In the genomic region with DNA sequence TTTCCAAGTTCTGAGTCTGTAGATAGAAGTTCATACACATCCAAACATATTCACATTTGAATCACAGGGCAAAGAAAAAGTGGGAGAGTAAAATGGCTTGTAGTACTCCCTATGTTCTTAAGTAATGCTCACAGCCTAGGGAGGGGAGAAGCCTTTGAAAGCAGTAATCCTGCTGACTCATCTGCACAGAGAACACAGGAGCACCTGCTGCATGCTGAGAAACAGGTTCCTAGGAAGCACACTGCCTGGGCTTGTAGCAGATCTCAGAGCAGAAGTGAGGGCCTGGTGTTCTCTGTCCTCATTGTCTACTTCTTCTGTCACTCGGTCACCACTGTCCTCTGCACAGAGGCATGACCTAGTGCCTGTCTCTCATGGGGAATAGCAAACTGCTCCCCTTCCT, we compare ENCODE assay signal across 37 mouse cellular contexts. TPM values are rescaled to one million over a fixed set of nuclear protein-coding genes. Genes with fewer than 3 reads are reported as not detected.
"Had no signal": no experiment of that assay in that cellular context is flagged by ENCODE, and none has a peak within 500 bp of the region (broad histone marks: within the 10 kb centered on the region; RNA-seq: fewer than 3 reads in every experiment).

No protein-coding gene starts in this region.

RNA-seq across cellular contexts. Expression of a gene that starts 34.3 kb away (rescaled TPM):
- total RNA-seq: gastrocnemius, adult 18-20 months; gastrocnemius, adult 8-10 months; gastrocnemius, postnatal 14 days; gastrocnemius, postnatal 36 days; heart, adult 18-20 months; heart, postnatal 10 days; heart, postnatal 25 days; heart, postnatal 4 days; hindbrain, postnatal 0 days; layer of hippocampus, adult 18-20 months; layer of hippocampus, adult 8-10 months; layer of hippocampus, postnatal 14 days; layer of hippocampus, postnatal 36 days; left cerebral cortex, adult 18-20 months; left cerebral cortex, adult 8-10 months; left cerebral cortex, postnatal 10 days; left cerebral cortex, postnatal 25 days; left cerebral cortex, postnatal 4 days; liver, adult 2 months had no signal
- polyA plus RNA-seq: heart, embryonic 10.5 days; heart, embryonic 14.5 days; hindbrain, embryonic 11.5 days; hindbrain, embryonic 13.5 days; hindbrain, embryonic 15.5 days; hindbrain, postnatal 0 days; intestine, embryonic 14.5 days; kidney, adult 2 months; kidney, postnatal 0 days; large intestine, adult 2 months; limb, embryonic 11.5 days had no signal

RNA-seq across cellular contexts. Expression of a gene that starts 56.4 kb away (rescaled TPM):
- total RNA-seq: gastrocnemius, adult 18-20 months; gastrocnemius, adult 8-10 months; gastrocnemius, postnatal 14 days; gastrocnemius, postnatal 36 days; heart, adult 18-20 months; heart, adult 8-10 months; heart, postnatal 10 days; heart, postnatal 25 days; heart, postnatal 4 days; hindbrain, postnatal 0 days; layer of hippocampus, adult 18-20 months; layer of hippocampus, adult 8-10 months; layer of hippocampus, postnatal 14 days; layer of hippocampus, postnatal 36 days; left cerebral cortex, adult 18-20 months; left cerebral cortex, adult 8-10 months; left cerebral cortex, postnatal 10 days; left cerebral cortex, postnatal 25 days; left cerebral cortex, postnatal 4 days; liver, adult 2 months had no signal
- polyA plus RNA-seq: gonadal fat pad, adult 2 months; heart, embryonic 10.5 days; heart, embryonic 12.5 days; heart, embryonic 14.5 days; heart, embryonic 16.5 days; hindbrain, embryonic 11.5 days; hindbrain, embryonic 13.5 days; hindbrain, embryonic 15.5 days; hindbrain, postnatal 0 days; intestine, embryonic 14.5 days; kidney, adult 2 months; kidney, embryonic 15.5 days; kidney, postnatal 0 days; large intestine, adult 2 months; limb, embryonic 11.5 days; limb, embryonic 13.5 days; limb, embryonic 15.5 days; liver, adult 2 months; liver, embryonic 12.5 days had no signal
